ENCODE assay signal across 17 mouse cellular contexts in the genomic region with DNA sequence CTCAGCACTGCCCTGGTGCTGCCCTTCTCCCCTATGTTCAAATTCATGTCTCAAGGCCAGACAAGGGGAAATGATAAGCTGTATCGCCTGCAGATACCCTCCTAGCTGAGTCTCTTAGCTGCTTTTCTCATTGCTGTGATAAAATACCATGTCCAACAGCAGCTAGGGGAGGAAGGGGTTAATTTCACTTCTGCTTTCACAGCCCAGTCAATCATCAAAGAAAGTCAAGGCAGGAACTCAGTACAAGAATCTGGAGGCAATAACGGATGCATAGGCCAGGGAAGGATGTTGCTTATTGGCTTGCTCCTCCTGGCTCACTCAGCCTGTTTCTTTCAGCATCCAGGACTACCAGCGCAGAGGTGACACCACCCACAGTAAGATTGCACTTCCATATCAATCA.
DNase-seq lines count a peak whose midpoint lies in the region; ATAC-seq and TF ChIP-seq lines count a peak whose summit lies in the region.
"Had no signal": no experiment of that assay in that cellular context is flagged by ENCODE, and none has a peak within 500 bp of the region (broad histone marks: within the 10 kb centered on the region; RNA-seq: fewer than 3 reads in every experiment).

No protein-coding gene starts in this region.

- ATAC-seq in granulocyte monocyte progenitor cell, adult 5-6 weeks (replicated peaks; ENCODE audit: poor library complexity, severe bottlenecking): peak; percentile 46; the same call in 1 of the 2 replicates
- ATAC-seq in intestine, embryonic 15.5 days: no peak
- ATAC-seq: activated CD4-positive, CD25-positive, alpha-beta regulatory T cell, adult 4 months; forebrain, embryonic 16.5 days; hindbrain, postnatal 0 days had no signal

- no peaks in the 10 kb centered on the region for H3K36me3 ChIP-seq in spleen, adult 2 months (ENCODE audit: control insufficient read depth, insufficient read depth, low read length)
- no peaks in the 10 kb centered on the region for H3K36me3 ChIP-seq in CH12.LX (replicated peaks in 1 of 2; ENCODE audit: control insufficient read depth in 1 of 2, insufficient read depth in 1 of 2, low read length in 1 of 2)
- H3K36me3 ChIP-seq in intestine, embryonic 15.5 days: no peaks in the 10 kb centered on the region
- H3K36me3 ChIP-seq: embryonic facial prominence, embryonic 12.5 days; forebrain, embryonic 12.5 days; heart, embryonic 13.5 days; hindbrain, embryonic 12.5 days had no signal

- TF ChIP-seq EP300 in CH12.LX (IDR thresholded peaks at IDR 0.05; ENCODE audit: low read length): peak; percentile 80

- no peak for TF ChIP-seq CTCF in spleen, adult 2 months (IDR thresholded peaks at IDR 0.05; ENCODE audit: extremely low read depth, insufficient read depth, insufficient read length, insufficient replicate concordance)
- TF ChIP-seq CTCF in CH12.LX (conservative IDR thresholded peaks at IDR 0.05 in 1 of 2, IDR thresholded peaks at IDR 0.05 in 1 of 2; ENCODE audit: low read depth in 2 of 2, low read length in 2 of 2): no peak

- H3K4me2 ChIP-seq in CH12.LX (ENCODE audit: insufficient read depth, low read depth, poor library complexity, severe bottlenecking): no peak overlapping the region
- H3K4me2 ChIP-seq in intestine, embryonic 15.5 days (replicated peaks): no peak overlapping the region
- H3K4me2 ChIP-seq: embryonic facial prominence, embryonic 12.5 days; forebrain, embryonic 12.5 days; heart, embryonic 13.5 days; hindbrain, embryonic 12.5 days had no signal

- peaks cover 6% of the 10 kb centered on the region for H3K4me1 ChIP-seq in spleen, adult 2 months (ENCODE audit: control insufficient read depth, insufficient read depth, insufficient read length)
- peaks cover 0 to 13% of the 10 kb centered on the region in 2 experiments; a peak in 1 of 4 replicates for H3K4me1 ChIP-seq in CH12.LX (ENCODE audit: control insufficient read depth in 1 of 2, insufficient read depth in 2 of 2)
- 0 out of 2 replicates have a peak, but pooled peaks cover 5% of the 10 kb centered on the region for H3K4me1 ChIP-seq in intestine, embryonic 15.5 days (replicated peaks)
- H3K4me1 ChIP-seq: embryonic facial prominence, embryonic 12.5 days; forebrain, embryonic 12.5 days; hindbrain, embryonic 12.5 days had no signal

- no peak for TF ChIP-seq POLR2A in spleen, adult 2 months (IDR thresholded peaks at IDR 0.05; ENCODE audit: low read depth, low read length)
- TF ChIP-seq POLR2A in CH12.LX (IDR thresholded peaks at IDR 0.05; ENCODE audit: low read depth, low read length): no peak

- DNase-seq in spleen, adult 2 months (ENCODE audit: low read depth in 1 of 2, low spot score in 2 of 2): peak; percentile 5 to 10
- no peak for DNase-seq in spleen, adult 18-20 months
- DNase-seq in CH12.LX (ENCODE audit: extremely low read depth): peak; percentile 35
- DNase-seq in cerebellum, adult 8-10 months: no peak
- DNase-seq: cerebellum, adult 11-12 months; gastrocnemius, postnatal 10 days; heart, postnatal 36 days had no signal

- no peaks in the 10 kb centered on the region for H3K79me2 ChIP-seq in CH12.LX (replicated peaks; ENCODE audit: control insufficient read depth, extremely low read depth, insufficient read depth, poor library complexity, severe bottlenecking)

- WGBS in spleen, adult 2 months: 37% methylated on average over 3 of the region's 3 CpGs
- 60% methylated on average over 3 of the region's 3 CpGs for WGBS in intestine, embryonic 15.5 days

- dilution Hi-C loops in CH12.LX (cut with MboI; ENCODE audit: extremely low pct_ligation_motif_present, extremely low pct_unique_long_range_greater_than_20kb, low sequenced_read_pairs): no loop called here

- peaks cover 5% of the 10 kb centered on the region for H3K9me3 ChIP-seq in CH12.LX (replicated peaks; ENCODE audit: low read length)
- H3K9me3 ChIP-seq in intestine, embryonic 15.5 days: no peaks in the 10 kb centered on the region
- H3K9me3 ChIP-seq: embryonic facial prominence, embryonic 12.5 days; forebrain, embryonic 12.5 days; heart, embryonic 13.5 days; hindbrain, embryonic 12.5 days had no signal

- no peak overlapping the region for H3K9ac ChIP-seq in CH12.LX (ENCODE audit: insufficient read depth, low read depth)
- H3K9ac ChIP-seq in intestine, embryonic 15.5 days: no peak overlapping the region
- H3K9ac ChIP-seq: embryonic facial prominence, embryonic 12.5 days; forebrain, embryonic 12.5 days; heart, embryonic 13.5 days; hindbrain, embryonic 12.5 days had no signal

- TF ChIP-seq RAD21 in CH12.LX (IDR thresholded peaks at IDR 0.05; ENCODE audit: low read depth, low read length): no peak

- no peak overlapping the region for H3K27ac ChIP-seq in spleen, adult 2 months (ENCODE audit: insufficient read depth, low read length)
- H3K27ac ChIP-seq in CH12.LX (ENCODE audit: insufficient read depth, low read depth): no peak overlapping the region
- no peak overlapping the region for H3K27ac ChIP-seq in intestine, embryonic 15.5 days
- H3K27ac ChIP-seq: forebrain, embryonic 12.5 days; heart, embryonic 13.5 days; hindbrain, embryonic 12.5 days; hindbrain, postnatal 0 days had no signal

- H3K27me3 ChIP-seq in spleen, adult 2 months (ENCODE audit: control insufficient read depth, insufficient read depth, low read length): no peaks in the 10 kb centered on the region
- peaks cover 1% of the 10 kb centered on the region for H3K27me3 ChIP-seq in CH12.LX (replicated peaks)
- no peaks in the 10 kb centered on the region for H3K27me3 ChIP-seq in intestine, embryonic 15.5 days (replicated peaks)
- H3K27me3 ChIP-seq: embryonic facial prominence, embryonic 12.5 days; forebrain, embryonic 12.5 days; heart, embryonic 13.5 days; Patski had no signal

- no peak overlapping the region for H3K4me3 ChIP-seq in spleen, adult 2 months (ENCODE audit: extremely low read depth, insufficient read depth, insufficient read length)
- no peak overlapping the region for H3K4me3 ChIP-seq in CH12.LX (replicated peaks in 1 of 3; ENCODE audit: low read depth in 2 of 3, low read length in 2 of 3, poor library complexity in 1 of 3)
- no peak overlapping the region for H3K4me3 ChIP-seq in intestine, embryonic 15.5 days (replicated peaks)
- H3K4me3 ChIP-seq: embryonic facial prominence, embryonic 12.5 days; forebrain, embryonic 12.5 days; heart, embryonic 13.5 days; hindbrain, embryonic 12.5 days had no signal

- in situ Hi-C loops in CH12.LX (cut with MboI; ENCODE audit: low pct_ligation_motif_present, low pct_unique_long_range_greater_than_20kb, low sequenced_read_pairs): no loop called here

TF ChIP-seq in CH12.LX, 34 proteins besides CTCF, POLR2A, EP300 and RAD21:
- TF ChIP-seq PAX5 (IDR thresholded peaks at IDR 0.05; ENCODE audit: low read length) (no peak), USF1 (IDR thresholded peaks at IDR 0.05; ENCODE audit: low read depth, low read length) (no peak), TBP (conservative IDR thresholded peaks at IDR 0.05; ENCODE audit: low read depth, low read length) (no peak), MAX (IDR thresholded peaks at IDR 0.05; ENCODE audit: low read length) (no peak), IRF4 (IDR thresholded peaks at IDR 0.05; ENCODE audit: low read depth, low read length) (peak; percentile 75), UBTF (IDR thresholded peaks at IDR 0.05; ENCODE audit: low read depth, low read length) (no peak), JUN (IDR thresholded peaks at IDR 0.05; ENCODE audit: insufficient read depth, low read depth, low read length) (no peak), MEF2A (IDR thresholded peaks at IDR 0.05; ENCODE audit: borderline replicate concordance, low read depth, low read length) (no peak), KAT2A (IDR thresholded peaks at IDR 0.05; ENCODE audit: insufficient replicate concordance, low read length) (no peak), POLR2AphosphoS2 (IDR thresholded peaks at IDR 0.05; ENCODE audit: low read depth, low read length) (no peak), RCOR1 (conservative IDR thresholded peaks at IDR 0.05; ENCODE audit: low read depth, low read length) (0 out of 2 replicates have a peak, but pooled peaks have one; percentile 51)

Comparison
In these comparisons a context has a peak if more than half of its experiments do, and no peak if none do; other contexts are left out.
1. DNase-seq: peak in spleen, adult 2 months (2 of 2) and CH12.LX (single experiment); none in spleen, adult 18-20 months (0 of 2) and cerebellum, adult 8-10 months (single experiment).